Mouse (Mus musculus): ENCODE results near the gene Snx30.

GRCm38 (mm10) chr4:59803358-59803757 is 2.3 kb upstream of the Snx30 start:
- TF ChIP-seq EP300 (optimal IDR thresholded peaks at IDR 0.05), result no peak
- TF ChIP-seq CTCF (IDR thresholded peaks at IDR 0.05; ENCODE audit: low read depth), result no peak
